Mouse (Mus musculus) granulocyte monocyte progenitor cell, adult 5-6 weeks (primary cell): ENCODE measurements around the gene Ssbp4. TPM values are rescaled to one million over a fixed set of nuclear protein-coding genes. Genes with fewer than 3 reads are reported as not detected.
A peak's percentile ranks its signal among the peaks of the same experiment; 100 is the strongest.

Source experiments
- ATAC-seq: replicated peaks from 2 replicates; pipeline ENCODE4 v1.8.0; 2016; ENCODE audit warnings: mild to moderate bottlenecking, moderate TSS enrichment, inconsistent platforms; ENCODE audit not compliant: poor library complexity, severe bottlenecking
- total RNA-seq, 2 experiments: library from RNA; stranded (forward) in 1 of 2; stranded (reverse) in 1 of 2; fragments of 200-712, 200-1000 nt in 1 of 2; fragments of >200 nt in 1 of 2; fragmentation: Nextera tagmentation in 1 of 2; gene quantifications; 2 replicates each; pipeline ENCODE4 v1.2.3; 2014 to 2017

Ssbp4 gene
- total RNA-seq, 2 experiments from 2014 or later, result 75.4 to 87.9 TPM

DNA sequence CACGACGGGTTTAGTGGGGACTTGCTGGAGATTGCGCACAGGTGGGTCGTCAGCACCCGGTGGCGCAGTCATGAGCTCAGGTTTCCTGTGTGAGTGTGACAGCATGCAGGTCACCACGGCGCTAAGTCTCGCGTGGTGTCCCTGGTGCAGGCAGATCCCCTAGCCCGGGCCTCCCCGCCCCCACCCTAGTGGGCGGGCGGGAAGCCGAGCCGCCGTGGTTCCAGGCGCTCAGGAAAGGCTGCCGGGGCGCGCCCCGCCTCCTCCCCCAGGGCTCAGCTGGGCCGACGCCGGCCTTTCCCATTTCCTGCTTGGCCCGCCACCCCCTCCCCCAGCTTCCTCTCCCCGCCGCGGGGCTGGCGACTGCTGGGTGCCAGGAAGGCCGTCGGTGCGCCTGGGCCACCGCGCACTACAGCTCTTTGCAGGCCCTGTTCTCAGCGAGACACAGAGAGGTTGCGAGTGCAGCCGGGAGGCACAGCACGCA is 736 bp upstream of the Ssbp4 start:
- peak; percentile 47 for ATAC-seq

DNA sequence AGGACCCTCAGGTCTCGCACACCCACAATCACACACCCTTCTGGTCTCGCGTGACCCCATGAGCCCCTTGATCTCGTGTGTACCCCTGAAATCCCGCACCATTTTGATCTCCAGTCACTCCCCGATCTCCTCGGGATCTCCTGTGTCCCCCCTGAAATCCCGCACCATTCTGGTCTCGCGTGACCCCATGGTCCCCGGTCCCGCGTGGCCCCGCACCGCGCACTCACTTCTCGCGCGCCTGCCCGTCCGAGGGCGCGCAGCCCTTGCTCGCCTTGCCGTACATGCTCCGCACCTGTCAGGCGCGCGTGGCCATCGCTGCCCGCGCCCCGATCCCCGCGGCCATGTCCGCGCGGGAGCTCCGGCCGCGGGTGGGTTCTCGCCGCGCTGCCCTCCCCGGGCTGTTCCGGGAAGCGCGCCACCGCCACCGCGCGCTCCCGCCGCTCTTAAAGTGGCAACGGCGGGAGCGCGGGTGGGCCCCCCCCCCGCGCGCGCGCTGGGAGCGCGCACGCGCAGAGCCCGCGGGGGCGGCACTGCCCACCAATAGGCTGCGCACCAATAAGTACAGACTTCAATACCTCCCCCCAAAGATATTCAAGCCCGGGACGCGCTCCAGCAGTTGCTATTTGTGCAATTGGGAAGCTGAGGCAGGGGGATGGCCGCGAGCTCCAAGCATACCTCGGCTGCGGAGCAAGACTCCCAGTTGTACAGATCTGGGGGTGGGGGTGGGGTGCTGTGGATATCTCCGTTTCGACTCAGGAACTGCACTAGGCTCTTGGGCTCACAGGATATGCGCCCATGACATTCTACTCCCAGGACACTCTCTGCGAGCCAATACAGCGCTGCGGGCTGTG is 549 bp downstream of the Ssbp4 start:
- no peak for ATAC-seq

DNA sequence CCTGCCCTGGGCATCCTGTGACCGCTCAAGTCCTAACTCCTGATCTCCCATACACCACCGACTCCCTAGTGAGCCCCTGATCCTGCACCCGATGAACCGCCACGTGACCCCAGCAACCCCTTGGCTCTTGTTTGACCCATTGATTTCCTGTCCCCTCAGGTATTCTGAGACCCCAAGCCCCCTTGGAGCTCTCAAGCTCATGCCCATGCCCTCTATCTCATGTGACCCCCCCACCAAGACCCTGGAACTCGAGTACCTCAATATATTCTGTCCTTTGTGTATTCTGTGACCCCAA is 1.1 kb downstream of the Ssbp4 start:
- no peak for ATAC-seq

DNA sequence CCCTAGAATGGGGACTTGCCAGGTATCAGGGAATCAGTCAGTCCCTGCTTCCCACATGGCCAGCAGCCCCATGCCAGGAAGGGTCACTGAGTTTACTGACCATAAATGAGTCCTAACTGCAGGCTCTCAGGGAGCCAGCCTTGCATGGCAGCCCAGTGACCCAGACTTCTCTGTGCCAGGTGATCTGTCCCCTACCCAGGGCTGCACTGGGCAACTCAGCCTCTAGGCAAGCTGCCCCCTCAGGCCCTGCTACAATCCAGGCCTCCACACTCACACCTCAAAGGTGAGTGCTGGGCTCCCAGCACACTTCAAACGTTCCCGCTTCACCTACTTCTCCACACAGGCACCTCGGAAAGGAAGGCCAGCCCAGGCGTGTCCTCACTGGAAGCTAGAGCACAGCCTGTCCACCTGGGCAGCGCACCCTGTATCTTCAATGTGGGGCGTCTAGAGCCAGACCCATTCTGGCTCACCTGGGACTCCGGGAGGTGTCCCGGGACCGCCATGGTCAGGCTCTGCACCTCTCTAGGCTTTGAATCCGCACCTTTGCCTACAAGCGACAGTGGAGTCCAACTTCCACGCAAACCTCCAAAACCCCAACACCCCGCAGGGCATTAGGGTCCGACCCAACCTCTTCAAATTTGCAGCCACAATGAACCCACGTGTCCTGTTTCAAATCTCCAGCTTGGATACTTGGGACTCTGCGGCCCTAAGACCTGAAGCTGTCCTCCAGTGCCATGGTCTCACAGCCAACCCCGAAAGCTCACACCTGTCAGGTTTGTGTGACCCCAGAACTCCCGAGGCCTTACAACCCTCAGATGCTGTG is 1.7 kb downstream of the Ssbp4 start:
- ATAC-seq, result no peak

DNA sequence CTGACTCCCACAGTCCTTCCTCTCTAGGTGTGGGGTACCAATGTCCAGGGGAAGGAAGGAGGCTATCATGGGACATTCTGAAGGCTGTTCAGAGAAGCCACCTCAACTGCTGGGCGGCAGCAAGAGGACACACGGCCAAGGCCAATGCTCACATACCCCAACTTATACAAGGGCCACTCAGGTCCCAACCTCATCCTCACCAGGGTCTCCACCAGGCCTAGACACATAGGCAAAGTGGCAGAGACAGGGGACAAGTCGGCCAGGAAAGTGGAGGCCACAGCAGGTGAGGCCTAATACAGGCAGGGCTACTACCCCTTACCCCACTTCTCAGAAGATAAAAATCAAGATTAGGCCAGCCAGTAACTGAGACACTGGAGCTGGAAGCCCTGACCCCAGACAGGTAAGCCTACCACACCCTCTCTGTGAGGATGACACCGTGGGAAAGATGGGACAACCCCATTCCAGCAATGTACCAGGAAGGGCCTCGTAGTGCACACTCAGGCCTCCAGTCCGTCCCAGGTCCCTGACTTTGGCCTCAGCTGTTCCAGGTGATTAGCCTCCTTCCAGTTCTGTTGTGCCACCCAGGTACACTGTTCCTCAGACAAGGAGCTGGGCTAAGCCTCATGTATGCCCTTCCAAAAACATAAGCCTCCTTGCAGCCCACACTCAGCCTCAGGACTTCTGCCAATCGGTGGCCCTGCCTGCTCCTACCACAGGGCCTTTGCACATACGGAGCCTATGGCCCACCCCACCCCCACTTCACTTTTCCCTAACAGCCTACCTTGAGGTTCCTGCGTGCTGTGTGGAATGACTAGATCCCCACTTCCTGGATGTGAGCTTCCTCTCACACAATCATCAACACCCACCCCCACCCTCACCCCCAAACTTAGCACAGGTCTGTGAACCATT is 2.5 kb downstream of the Ssbp4 start:
- ATAC-seq, result no peak

DNA sequence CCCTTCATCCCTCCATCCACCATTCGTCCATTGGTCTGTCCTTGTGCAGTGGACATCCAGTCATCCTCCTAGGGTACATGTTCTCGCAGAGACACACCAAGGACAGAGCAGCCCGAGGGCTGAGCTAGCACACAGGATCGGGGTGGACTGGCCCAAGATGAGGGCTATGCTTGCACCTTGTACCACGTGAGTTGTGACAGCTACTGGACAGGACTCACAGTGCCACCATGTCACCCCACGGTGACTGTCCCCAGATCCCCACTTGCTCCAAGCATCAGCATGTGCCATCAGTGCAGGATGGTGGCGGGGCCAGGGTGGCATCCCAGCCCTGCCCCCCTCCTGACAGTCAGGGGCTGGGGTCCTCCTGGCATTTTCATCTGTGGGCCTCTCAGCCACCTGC is 4.1 kb downstream of the Ssbp4 start:
- no peak for ATAC-seq

DNA sequence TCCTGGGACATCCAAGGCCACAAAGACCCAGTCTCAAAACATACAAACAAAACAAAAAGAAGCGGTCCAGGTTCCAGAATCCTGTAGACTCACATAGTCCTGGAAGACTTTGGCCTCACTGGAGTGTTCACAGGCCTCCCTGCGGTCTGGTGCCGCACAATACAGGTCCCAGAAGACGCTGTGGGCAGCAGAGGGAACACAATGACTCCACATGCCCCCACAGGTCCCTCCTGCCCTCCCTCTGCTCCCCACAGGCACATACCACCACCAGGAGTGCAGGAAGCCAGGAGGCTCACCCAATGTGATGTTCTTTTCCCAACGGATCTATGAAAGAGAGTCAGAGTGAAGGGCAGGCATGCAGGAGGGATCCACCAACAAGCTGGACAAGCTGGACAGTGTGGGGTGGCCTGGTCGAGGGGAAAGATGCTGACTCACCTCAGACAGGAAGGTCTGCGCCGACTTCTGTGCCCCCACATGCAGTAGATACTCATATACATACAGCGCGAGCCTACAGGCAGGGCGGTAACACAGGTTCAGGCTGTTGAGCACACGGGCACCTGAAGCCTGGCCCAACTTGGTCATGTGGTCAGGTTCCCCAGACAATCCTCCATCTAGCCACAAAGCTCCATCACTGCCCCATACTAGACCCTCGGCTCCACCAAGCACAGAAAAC is 6.4 kb downstream of the Ssbp4 start:
- ATAC-seq, result no peak

DNA sequence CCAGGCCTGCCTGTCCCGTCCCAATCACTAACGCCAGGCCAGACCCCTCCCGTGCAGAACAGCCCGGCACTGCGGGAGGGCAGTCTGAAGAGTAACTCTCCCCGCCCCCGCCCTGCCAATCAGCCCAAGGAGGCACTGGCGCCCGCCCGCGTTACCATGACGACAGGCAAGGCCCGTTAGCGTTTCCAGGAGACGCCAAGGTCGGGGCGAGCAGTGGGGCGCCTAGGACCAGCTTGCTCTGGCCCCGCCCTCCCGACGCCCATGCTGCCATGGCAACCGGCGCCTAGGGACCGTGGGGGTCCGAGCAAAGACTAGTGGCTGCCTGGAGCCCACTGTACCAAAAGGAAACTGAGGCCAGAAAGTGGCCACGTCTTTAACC is 7.4 kb downstream of the Ssbp4 start:
- peak; percentile 66 for ATAC-seq

DNA sequence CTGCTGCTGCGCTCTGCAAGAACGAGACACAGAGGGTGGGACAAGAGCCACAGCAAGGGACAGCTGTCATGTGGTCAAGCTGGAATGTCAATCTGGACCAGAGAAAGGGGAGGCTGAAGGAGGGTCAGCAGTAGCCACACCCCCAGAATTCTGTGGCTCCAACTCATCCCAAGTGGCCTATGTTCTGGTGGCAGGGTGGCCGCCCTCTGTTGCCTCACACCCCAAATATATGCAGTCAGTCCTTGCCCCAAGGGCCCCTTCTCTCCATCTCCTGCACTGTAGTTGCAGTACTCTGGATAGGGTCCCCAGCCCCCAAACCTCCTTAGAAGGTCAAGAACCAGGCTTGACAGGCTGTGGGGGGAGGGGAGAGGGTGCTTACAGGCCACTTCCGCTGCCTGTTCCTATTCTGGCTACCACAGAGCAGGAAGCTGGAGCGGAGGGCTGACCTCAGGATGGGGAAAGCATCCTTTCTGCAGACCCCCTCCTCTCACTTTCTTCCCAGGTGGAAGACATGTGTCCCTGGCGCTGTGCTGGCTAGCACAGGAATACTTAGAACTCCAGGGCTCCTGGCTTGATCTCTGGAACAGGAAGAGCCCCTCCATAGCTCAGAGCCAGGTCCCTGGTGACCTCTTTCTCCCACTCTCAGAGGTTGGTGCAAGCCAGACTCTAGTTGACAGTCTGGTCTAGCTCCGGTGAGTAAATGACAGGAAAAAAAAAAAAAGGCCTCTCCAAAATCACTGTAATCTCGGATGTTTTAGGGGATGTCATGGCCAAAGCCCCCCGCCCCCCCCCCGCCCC is 8.0 kb downstream of the Ssbp4 start:
- ATAC-seq, result peak; percentile 50

DNA sequence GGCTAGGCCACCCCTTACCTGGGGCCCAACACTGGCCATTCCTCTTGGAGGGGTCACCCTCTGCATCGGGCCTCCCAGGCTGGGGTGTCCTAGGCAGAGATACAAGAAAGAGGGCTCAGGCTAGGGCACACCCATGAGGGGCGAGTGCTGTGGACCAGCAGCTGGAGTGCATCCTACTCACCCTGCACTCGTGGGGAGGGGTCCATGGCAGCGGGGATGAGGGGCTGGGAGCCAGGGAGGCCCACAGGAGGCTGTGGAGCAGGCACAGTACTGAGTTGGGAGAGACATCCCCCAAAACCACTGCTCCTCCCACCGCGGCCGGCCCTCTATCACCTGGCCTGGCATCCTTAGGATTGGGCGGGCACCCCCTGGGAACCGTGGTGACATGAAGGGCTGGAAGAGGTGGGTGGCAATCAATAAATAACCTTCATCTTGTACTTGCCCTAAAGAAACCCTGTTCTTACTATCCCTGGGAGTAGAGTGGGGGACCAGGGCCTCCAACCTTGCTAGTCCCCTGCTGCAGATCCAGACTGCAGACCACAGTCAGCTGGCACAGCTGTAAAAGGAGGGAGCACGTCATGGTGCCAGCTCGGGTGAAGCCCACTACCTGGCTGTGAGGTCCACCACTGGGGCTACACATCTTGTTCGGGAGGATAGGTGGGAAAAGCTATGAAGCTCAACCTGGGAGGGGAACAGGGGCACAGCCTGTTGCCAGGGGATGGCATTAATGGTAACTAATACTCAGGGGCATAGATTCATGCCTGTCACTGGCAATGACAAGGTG is 9.0 kb downstream of the Ssbp4 start:
- no peak for ATAC-seq

DNA sequence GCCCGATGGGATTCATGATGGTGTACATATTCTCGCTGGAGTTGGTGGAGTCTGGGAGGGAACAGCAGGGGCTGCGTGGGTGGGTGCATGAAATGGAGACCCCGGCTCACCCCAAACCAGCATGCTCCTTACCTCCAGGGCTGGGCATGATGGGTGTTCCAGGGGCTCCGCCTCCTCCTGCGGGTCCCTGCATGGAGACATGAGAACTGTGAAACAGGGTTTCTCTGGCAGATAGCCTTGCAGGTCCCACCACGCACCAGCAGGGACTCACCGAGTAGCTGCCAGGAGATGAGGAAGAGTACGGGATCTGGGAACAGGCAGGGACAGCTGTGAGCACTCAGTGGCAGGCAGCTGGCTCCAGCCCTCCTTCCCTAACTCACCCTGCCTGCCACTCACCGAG is 9.9 kb downstream of the Ssbp4 start:
- no peak for ATAC-seq

DNA sequence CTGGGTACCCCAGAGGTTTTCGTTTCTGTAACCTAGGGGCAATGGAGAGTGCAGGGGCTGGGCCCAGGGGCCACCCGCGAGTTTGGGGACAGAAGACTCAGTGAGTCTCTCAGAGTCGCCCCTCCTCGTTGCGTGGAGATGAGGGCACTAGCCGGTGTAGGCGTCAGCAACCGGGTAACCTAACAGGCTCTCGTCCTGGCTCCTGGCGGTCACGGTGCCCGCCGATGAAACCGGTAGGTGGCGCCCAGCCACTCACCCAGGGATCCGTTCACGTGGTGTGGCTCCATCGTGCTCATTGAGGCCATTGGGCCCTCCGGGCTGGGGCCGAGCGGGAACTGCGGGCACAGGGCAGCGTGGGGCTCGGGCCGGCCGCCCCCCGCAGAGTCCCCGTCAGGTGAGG is 10.4 kb downstream of the Ssbp4 start:
- ATAC-seq, result no peak

DNA sequence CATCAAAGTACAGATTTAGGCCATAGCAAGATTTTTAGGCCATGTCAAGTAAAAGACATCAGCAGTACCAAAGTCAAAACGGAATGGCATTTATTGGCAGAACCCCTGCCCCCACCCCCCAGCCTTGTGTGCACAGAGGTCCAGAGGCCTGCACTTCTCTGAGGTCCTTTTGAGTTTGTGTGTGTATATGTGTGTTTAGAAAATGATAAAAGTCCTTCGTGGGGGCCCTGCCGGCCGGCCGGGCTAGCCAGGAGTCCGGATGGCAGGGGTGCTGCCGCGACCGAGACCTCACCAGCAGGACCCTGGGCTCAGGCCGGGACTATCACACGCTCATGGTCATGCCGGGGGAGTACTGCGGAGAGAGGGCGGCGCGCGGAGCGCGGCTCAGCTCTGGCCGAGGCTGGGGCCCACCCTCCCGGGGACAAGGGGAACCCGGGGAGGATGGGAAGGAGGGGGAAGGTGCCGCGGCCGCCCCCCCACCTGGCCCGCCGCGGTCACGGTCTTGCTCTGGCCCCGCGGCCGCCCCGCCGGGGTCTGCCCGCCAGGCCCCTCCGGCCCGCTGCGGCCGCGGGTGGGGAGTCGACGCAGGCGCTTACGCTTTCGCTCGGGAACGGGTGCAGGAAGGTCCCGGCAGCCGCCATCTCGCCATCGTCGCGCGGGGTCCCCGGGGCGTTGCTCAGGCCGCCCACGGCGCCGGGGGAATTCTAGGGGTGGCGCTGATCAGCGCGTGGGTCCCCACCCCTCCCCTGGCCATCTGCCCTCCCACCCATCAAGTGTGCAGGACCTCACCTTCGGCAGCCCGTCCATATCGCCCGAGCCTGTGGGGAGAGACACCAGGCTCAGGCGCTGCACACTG is 11.0 kb downstream of the Ssbp4 start:
- ATAC-seq, result no peak

DNA sequence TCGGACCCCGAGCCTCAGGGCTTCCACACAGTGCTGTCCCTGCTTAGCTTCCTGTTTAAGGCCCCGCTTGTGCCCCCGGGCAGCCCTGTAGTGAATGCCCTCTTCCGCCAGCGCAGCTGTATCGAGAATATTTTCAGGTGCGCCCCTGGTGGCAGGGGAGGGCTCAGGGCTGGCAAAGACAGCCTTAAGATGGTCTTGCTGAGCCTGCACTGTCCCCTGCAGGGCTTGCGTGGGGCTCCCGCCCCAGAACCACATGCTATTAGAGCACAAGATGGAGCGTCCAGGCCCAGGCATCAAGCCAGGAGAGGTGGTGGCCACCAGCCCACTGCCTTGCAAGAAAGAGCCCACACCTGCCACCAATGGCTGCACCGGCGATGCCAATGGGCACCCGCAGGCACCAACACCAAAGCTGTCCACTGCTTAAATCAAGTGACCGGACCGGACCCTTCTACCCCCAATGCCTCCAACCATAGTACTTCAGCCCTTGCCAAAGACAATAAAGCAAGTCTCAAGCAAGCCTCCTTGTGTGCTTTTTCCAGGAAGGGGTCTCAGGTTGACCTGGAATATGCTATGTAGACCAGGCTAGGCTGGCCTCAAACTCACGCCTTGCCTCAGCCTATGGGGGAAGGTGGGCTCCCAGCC is 11.8 kb downstream of the Ssbp4 start:
- ATAC-seq, result no peak

DNA sequence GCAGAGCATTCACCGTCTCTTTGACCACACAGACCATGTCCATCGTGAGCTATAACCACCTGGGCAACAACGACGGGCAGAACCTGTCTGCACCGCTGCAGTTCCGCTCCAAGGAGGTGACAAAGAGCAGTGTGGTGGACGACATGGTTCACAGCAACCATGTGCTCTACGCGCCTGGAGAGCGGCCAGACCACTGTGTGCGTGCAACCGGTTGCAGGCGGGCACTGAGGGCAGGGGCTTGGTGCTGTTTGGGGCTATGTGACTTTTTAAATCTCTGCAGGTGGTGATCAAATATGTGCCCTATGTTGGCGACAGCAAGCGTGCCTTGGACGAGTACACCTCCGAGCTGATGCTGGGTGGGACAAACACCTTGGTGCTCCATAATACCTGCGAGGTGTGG is 12.5 kb downstream of the Ssbp4 start:
- ATAC-seq, result no peak

DNA sequence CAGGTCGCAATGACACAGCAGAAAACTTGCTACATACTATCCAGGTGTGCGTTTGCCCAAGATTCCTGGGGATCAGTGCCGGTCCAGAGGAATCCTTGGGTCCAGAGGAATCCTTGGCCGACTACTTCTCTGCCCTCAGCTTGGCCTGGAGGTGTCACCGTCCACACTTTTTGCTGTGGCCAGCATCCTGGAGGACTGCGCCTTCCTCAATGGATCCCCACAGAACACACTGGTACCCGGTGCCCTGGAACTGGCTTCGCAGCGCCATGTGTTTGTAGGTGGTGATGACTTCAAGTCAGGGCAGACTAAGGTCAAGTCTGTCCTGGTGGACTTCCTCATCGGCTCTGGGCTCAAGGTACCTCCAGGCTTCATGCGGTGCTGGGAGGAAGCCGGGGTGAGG is 12.9 kb downstream of the Ssbp4 start:
- no peak for ATAC-seq
